Mouse (Mus musculus): ENCODE data around the gene Nxpe3. TPM values are rescaled to one million over a fixed set of nuclear protein-coding genes. Genes with fewer than 3 reads are reported as not detected.

Nxpe3 gene
- polyA plus RNA-seq, 1 experiment: 6.1 TPM

- TF ChIP-seq CTCF (IDR thresholded peaks at IDR 0.05; ENCODE audit: extremely low read depth, insufficient read depth, insufficient read length, insufficient replicate concordance) (no peak), POLR2A (IDR thresholded peaks at IDR 0.05; ENCODE audit: low read depth, low read length) (no peak)
These were observed 96.2 kb downstream of the Nxpe3 start for GRCm38 (mm10) chr16:55798845-55799244.

DNA sequence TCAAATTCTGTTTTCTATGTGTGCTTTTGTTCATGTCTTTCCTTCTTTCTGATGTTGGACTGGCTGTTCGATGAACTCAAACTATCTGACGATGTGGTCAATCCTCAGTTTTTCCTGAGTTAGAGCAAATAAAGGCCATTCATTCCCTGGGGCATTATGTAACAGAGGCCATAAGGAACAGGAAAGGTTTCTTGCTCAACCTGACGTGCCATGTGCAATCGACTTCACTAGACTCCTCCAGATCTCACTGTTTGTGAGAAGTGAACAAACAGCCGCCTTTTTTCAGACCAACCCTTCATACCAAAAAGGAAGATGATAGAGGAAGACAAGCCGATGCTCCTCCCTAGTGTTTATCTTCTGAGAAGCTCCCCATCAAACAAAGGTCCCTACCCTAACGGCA, 104.8 kb downstream of the Nxpe3 start:
- H3K4me1 ChIP-seq (ENCODE audit: control insufficient read depth, insufficient read depth, insufficient read length): peaks cover 19% of the 10 kb centered on the region
- no peak overlapping the region for H3K4me3 ChIP-seq (ENCODE audit: extremely low read depth, insufficient read depth, insufficient read length)
- DNase-seq (ENCODE audit: low read depth in 1 of 2, low spot score in 2 of 2): no peak
- WGBS: 80% methylated on average over 7 of the region's 7 CpGs
- TF ChIP-seq POLR2A (IDR thresholded peaks at IDR 0.05; ENCODE audit: low read depth, low read length): no peak
- TF ChIP-seq CTCF (IDR thresholded peaks at IDR 0.05; ENCODE audit: extremely low read depth, insufficient read depth, insufficient read length, insufficient replicate concordance): no peak
- H3K27ac ChIP-seq (ENCODE audit: insufficient read depth, low read length): no peak overlapping the region
- no peaks in the 10 kb centered on the region for H3K27me3 ChIP-seq (ENCODE audit: control insufficient read depth, insufficient read depth, low read length)
- no peaks in the 10 kb centered on the region for H3K36me3 ChIP-seq (ENCODE audit: control insufficient read depth, insufficient read depth, low read length)

More at GRCm38 (mm10) chr16:55798845-55799244, 96.2 kb downstream of the Nxpe3 start:
- WGBS: 16% methylated on average over 7 of the region's 7 CpGs
- H3K27ac ChIP-seq (ENCODE audit: insufficient read depth, low read length): no peak overlapping the region; the same call in 1 of the 2 replicates
- no peak overlapping the region for H3K4me3 ChIP-seq (ENCODE audit: extremely low read depth, insufficient read depth, insufficient read length)
- no peaks in the 10 kb centered on the region for H3K36me3 ChIP-seq (ENCODE audit: control insufficient read depth, insufficient read depth, low read length)
- no peak for DNase-seq (ENCODE audit: low read depth in 1 of 2, low spot score in 2 of 2)
- no peaks in the 10 kb centered on the region; the same call in 1 of the 2 replicates for H3K4me1 ChIP-seq (ENCODE audit: control insufficient read depth, insufficient read depth, insufficient read length)
- no peaks in the 10 kb centered on the region for H3K27me3 ChIP-seq (ENCODE audit: control insufficient read depth, insufficient read depth, low read length)

Other genes with a start within 250 kb of the Nxpe3 start
- 16.6 and 21.5 TPM in 2 replicates for gene Nfkbiz, start 56.4 kb downstream of the Nxpe3 start, polyA plus RNA-seq (2012; rRNA removed)
- 1.7 TPM in 2 replicates for gene Cep97, start 39.6 kb upstream of the Nxpe3 start, polyA plus RNA-seq (2012; rRNA removed)
- 76.2 and 82.6 TPM in 2 replicates for gene Rpl24, start 71.0 kb upstream of the Nxpe3 start, polyA plus RNA-seq (2012; rRNA removed)
- gene Zbtb11, start 78.6 kb upstream of the Nxpe3 start, polyA plus RNA-seq (2012; rRNA removed): 3.9 and 4.7 TPM in 2 replicates
- 5.6 and 7.3 TPM in 2 replicates for gene Pcnp, start 134.5 kb upstream of the Nxpe3 start, polyA plus RNA-seq (2012; rRNA removed)
- gene Trmt10c, start 142.5 kb upstream of the Nxpe3 start, polyA plus RNA-seq (2012; rRNA removed): 2.6 and 3.1 TPM in 2 replicates
- 2.9 and 3.6 TPM in 2 replicates for gene Senp7, start 153.1 kb upstream of the Nxpe3 start, polyA plus RNA-seq (2012; rRNA removed)